Mouse (Mus musculus) myocyte (in vitro differentiated cells): ENCODE data around the gene Klra2. TPM values are rescaled to one million over a fixed set of nuclear protein-coding genes. Genes with fewer than 3 reads are reported as not detected.

ENCODE experiments used
- H3K27me3 ChIP-seq: one replicate; pipeline ENCODE4 v1.6.1; 2011; ENCODE audit not compliant: control insufficient read depth, insufficient read depth, insufficient read length
- H3K36me3 ChIP-seq: one replicate; pipeline ENCODE4 v1.6.1; 2011; ENCODE audit not compliant: control insufficient read depth, insufficient read depth
- H3K4me2 ChIP-seq: one replicate; pipeline ENCODE4 v1.6.1; 2011; ENCODE audit warnings: low read depth, control low read depth
- H3K4me3 ChIP-seq: one replicate; pipeline ENCODE4 v1.5.1; 2011; ENCODE audit warnings: mild to moderate bottlenecking, control low read depth, moderate library complexity
- H3K79me2 ChIP-seq: one replicate; pipeline ENCODE4 v1.6.1; 2011; ENCODE audit not compliant: control insufficient read depth, insufficient read depth
- H3ac ChIP-seq: one replicate; pipeline ENCODE4 v1.6.1; 2011; ENCODE audit not compliant: control insufficient read depth, insufficient read length
- CEBPB ChIP-seq: IDR thresholded peaks from 2 replicates; pipeline ENCODE4 v1.6.1; 2011; ENCODE audit warnings: mild to moderate bottlenecking, moderate library complexity; ENCODE audit not compliant: poor library complexity, insufficient read depth, severe bottlenecking
- E2F4 ChIP-seq: IDR thresholded peaks from one replicate; pipeline ENCODE4 v1.6.1; 2011; ENCODE audit warnings: mild to moderate bottlenecking, control low read depth, moderate library complexity; ENCODE audit not compliant: insufficient read depth
- MAX ChIP-seq: IDR thresholded peaks from one replicate; pipeline ENCODE4 v1.6.1; 2011; ENCODE audit warnings: low read depth, mild to moderate bottlenecking, control low read depth
- MYOD1 ChIP-seq, 3 experiments: IDR thresholded peaks; one replicate each; pipeline ENCODE4 v1.6.1; 2011; ENCODE audit warnings: control low read depth in 2 of 3, low read depth in 2 of 3, mild to moderate bottlenecking in 2 of 3, moderate library complexity in 1 of 3; ENCODE audit not compliant: insufficient read length in 2 of 3, control insufficient read depth in 1 of 3
- MYOG ChIP-seq, 3 experiments: IDR thresholded peaks; one replicate each; pipeline ENCODE4 v1.6.1; 2011; ENCODE audit warnings: control low read depth in 2 of 3, low read depth in 2 of 3, mild to moderate bottlenecking in 2 of 3; ENCODE audit not compliant: insufficient read length in 2 of 3, control insufficient read depth in 1 of 3, insufficient read depth in 1 of 3
- POLR2A ChIP-seq: IDR thresholded peaks from one replicate; pipeline ENCODE4 v1.6.1; 2011; ENCODE audit warnings: low read depth, mild to moderate bottlenecking, control low read depth, moderate library complexity; ENCODE audit not compliant: insufficient read length
- POLR2AphosphoS2 ChIP-seq: IDR thresholded peaks from one replicate; pipeline ENCODE4 v1.6.1; 2011; ENCODE audit warnings: low read depth, control low read depth; ENCODE audit not compliant: insufficient read length
- REST ChIP-seq: IDR thresholded peaks from one replicate; pipeline ENCODE4 v1.6.1; 2011; ENCODE audit warnings: mild to moderate bottlenecking, control low read depth, moderate library complexity; ENCODE audit not compliant: insufficient read depth, insufficient read length
- SRF ChIP-seq: IDR thresholded peaks from one replicate; pipeline ENCODE4 v1.6.1; 2011; ENCODE audit warnings: low read depth; ENCODE audit not compliant: control insufficient read depth, insufficient read length
- TCF12 ChIP-seq: IDR thresholded peaks from one replicate; pipeline ENCODE4 v1.6.1; 2011; ENCODE audit warnings: mild to moderate bottlenecking, control low read depth; ENCODE audit not compliant: poor library complexity, insufficient read depth, severe bottlenecking
- TCF3 ChIP-seq: IDR thresholded peaks from one replicate; pipeline ENCODE4 v1.6.1; 2011; ENCODE audit warnings: low read depth, control low read depth; ENCODE audit not compliant: insufficient read length
- USF1 ChIP-seq: IDR thresholded peaks from one replicate; pipeline ENCODE4 v1.6.1; 2011; ENCODE audit warnings: low read depth, mild to moderate bottlenecking, control low read depth, moderate library complexity
- polyA plus RNA-seq: library from polyadenylated mRNA; unstranded; fragments of >200 nt; fragmentation: generic; extraction: Trizol; gene quantifications from one replicate; pipeline ENCODE4 v1.2.1, GENCODE M21; 2012; ENCODE audit warnings: missing spikeins

Gene Klra2
- polyA plus RNA-seq, 1 experiment: 0.11 TPM

- no peak overlapping the region for H3K4me3 ChIP-seq
- no peak for TF ChIP-seq TCF3
- no peak overlapping the region for H3ac ChIP-seq
- H3K36me3 ChIP-seq: no peaks in the 10 kb centered on the region
- no peak overlapping the region for H3K4me2 ChIP-seq
- H3K27me3 ChIP-seq: no peaks in the 10 kb centered on the region
- no peaks in the 10 kb centered on the region for H3K79me2 ChIP-seq
Observed at GRCm38 (mm10) chr6:131264175-131264574, 17.0 kb upstream of the Klra2 start.

DNA sequence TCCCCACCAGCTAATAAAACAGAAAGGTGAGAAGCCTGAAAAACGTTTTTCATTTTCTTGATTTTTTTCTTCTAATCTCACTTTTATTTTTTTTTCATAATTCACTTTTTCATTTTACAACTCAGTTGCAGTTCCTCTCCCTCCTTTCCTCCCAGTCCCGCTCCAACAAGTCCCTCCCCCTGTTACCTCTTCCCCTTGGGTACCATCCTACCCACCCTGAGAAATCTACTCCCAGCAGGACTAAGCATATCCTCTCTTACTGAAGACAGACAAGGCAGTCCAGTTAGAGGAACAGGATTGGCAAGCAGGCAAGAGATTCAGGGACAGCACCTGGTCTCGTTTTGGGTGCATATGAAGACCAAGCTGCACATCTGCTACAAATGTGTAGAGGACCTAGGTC, 15.6 kb upstream of the Klra2 start:
- Histone ChIP-seq H3K4me3 (no peak overlapping the region), H3K27me3 (no peaks in the 10 kb centered on the region), H3ac (no peak overlapping the region), H3K79me2 (no peaks in the 10 kb centered on the region), H3K36me3 (no peaks in the 10 kb centered on the region), H3K4me2 (no peak overlapping the region)
- TF ChIP-seq TCF12 (no peak), REST (no peak), MYOD1 (IDR thresholded peaks at IDR 0.05; ENCODE audit: control insufficient read depth in 1 of 3, insufficient read length in 2 of 3, low read depth in 2 of 3) (no peak), TCF3 (no peak), USF1 (no peak), MAX (no peak), POLR2AphosphoS2 (no peak)

- Histone ChIP-seq H3ac (no peak overlapping the region), H3K36me3 (no peaks in the 10 kb centered on the region), H3K4me3 (no peak overlapping the region), H3K4me2 (no peak overlapping the region), H3K27me3 (no peaks in the 10 kb centered on the region), H3K79me2 (no peaks in the 10 kb centered on the region)
- TF ChIP-seq POLR2A (no peak), REST (no peak), E2F4 (no peak), MAX (no peak), USF1 (no peak), CEBPB (no peak), SRF (no peak)
Observed at GRCm38 (mm10) chr6:131262009-131262408, 14.8 kb upstream of the Klra2 start.

- Histone ChIP-seq H3K79me2 (no peaks in the 10 kb centered on the region), H3K36me3 (no peaks in the 10 kb centered on the region), H3ac (no peak overlapping the region), H3K4me3 (no peak overlapping the region), H3K27me3 (no peaks in the 10 kb centered on the region), H3K4me2 (no peak overlapping the region)
- no peak for TF ChIP-seq POLR2AphosphoS2
- TF ChIP-seq POLR2A: no peak
- no peak for TF ChIP-seq USF1
- TF ChIP-seq REST: no peak
- no peak for TF ChIP-seq E2F4
- TF ChIP-seq MYOG (IDR thresholded peaks at IDR 0.05; ENCODE audit: control insufficient read depth in 1 of 3, insufficient read depth in 1 of 3, insufficient read length in 2 of 3, low read depth in 2 of 3): no peak
- TF ChIP-seq MAX: no peak
- TF ChIP-seq TCF3: no peak
- TF ChIP-seq SRF: no peak
- TF ChIP-seq MYOD1 (IDR thresholded peaks at IDR 0.05; ENCODE audit: control insufficient read depth in 1 of 3, insufficient read length in 2 of 3, low read depth in 2 of 3): no peak
- no peak for TF ChIP-seq TCF12
- TF ChIP-seq CEBPB: no peak
Observed at GRCm38 (mm10) chr6:131245081-131245480, 2.1 kb downstream of the Klra2 start.

Other genes with a start within 250 kb of the Klra2 start
- gene Magohb, start 45.9 kb upstream of the Klra2 start, polyA plus RNA-seq: 22.0 TPM
- gene Styk1, start 106.2 kb upstream of the Klra2 start, polyA plus RNA-seq: 0.06 TPM
- gene Ybx3, start 141.1 kb upstream of the Klra2 start, polyA plus RNA-seq: 768 TPM
- gene 5430401F13Rik, start 239.0 kb upstream of the Klra2 start, polyA plus RNA-seq: not detected
- not detected for gene Gm6619, start 239.0 kb upstream of the Klra2 start, polyA plus RNA-seq